Comparison of ENCODE assay signal across 12 mouse cellular contexts in genomic region chr17:74186197-74186596, GRCm38 (mm10).
DNase-seq lines count a peak whose midpoint lies in the region; ATAC-seq lines count a peak whose summit lies in the region.
"Had no signal": no experiment of that assay in that cellular context is flagged by ENCODE, and none has a peak within 500 bp of the region (broad histone marks: within the 10 kb centered on the region; RNA-seq: fewer than 3 reads in every experiment).

No protein-coding gene starts in this region.

- no peaks in the 10 kb centered on the region for H3K9me3 ChIP-seq in hindbrain, embryonic 14.5 days (ENCODE audit: control insufficient read depth, low read length)
- no peaks in the 10 kb centered on the region for H3K9me3 ChIP-seq in hindbrain, embryonic 11.5 days (ENCODE audit: control insufficient read depth, low read length)
- H3K9me3 ChIP-seq: neural tube, embryonic 13.5 days had no signal

- H3K4me2 ChIP-seq in hindbrain, embryonic 14.5 days (replicated peaks), result no peak overlapping the region
- no peak overlapping the region for H3K4me2 ChIP-seq in hindbrain, embryonic 11.5 days (replicated peaks; ENCODE audit: low read depth, low read length)
- H3K4me2 ChIP-seq: neural tube, embryonic 13.5 days had no signal

- no peaks in the 10 kb centered on the region for H3K36me3 ChIP-seq in hindbrain, embryonic 14.5 days (replicated peaks; ENCODE audit: control insufficient read depth, insufficient read depth)
- no peaks in the 10 kb centered on the region for H3K36me3 ChIP-seq in hindbrain, embryonic 11.5 days (ENCODE audit: control insufficient read depth, insufficient read depth, low read length)
- H3K36me3 ChIP-seq: neural tube, embryonic 13.5 days had no signal

- no peak overlapping the region for H3K4me3 ChIP-seq in hindbrain, embryonic 14.5 days (replicated peaks; ENCODE audit: low read length)
- H3K4me3 ChIP-seq in hindbrain, embryonic 11.5 days (ENCODE audit: low read depth, low read length), result no peak overlapping the region
- H3K4me3 ChIP-seq: neural tube, embryonic 13.5 days had no signal

- no peak; the same call in 1 of the 2 replicates for ATAC-seq in hindbrain, embryonic 14.5 days (ENCODE audit: low FRiP score)
- ATAC-seq in hindbrain, embryonic 11.5 days (ENCODE audit: low FRiP score), result no peak

- peak; percentile 47 for DNase-seq in hindbrain, embryonic 14.5 days (ENCODE audit: low spot score)
- no peak for DNase-seq in hindbrain, embryonic 11.5 days (ENCODE audit: low spot score)
- DNase-seq in right cerebral cortex, postnatal 4 days, result peak; percentile 4
- no peak for DNase-seq in right cerebral cortex, postnatal 25 days
- DNase-seq in kidney, postnatal 14 days, result peak; percentile 17
- DNase-seq in natural killer cell, adult 2 months (ENCODE audit: low spot score in 2 of 2), result peak; percentile 31 to 33
- no peak for DNase-seq in cerebellum, adult 11-12 months
- no peak for DNase-seq in left cerebral cortex, postnatal 10 days (ENCODE audit: extremely low spot score in 1 of 2, low spot score in 2 of 2)
- DNase-seq: adrenal gland, postnatal 36 days; thymus, postnatal 4 days had no signal

- no peaks in the 10 kb centered on the region for H3K27me3 ChIP-seq in hindbrain, embryonic 14.5 days (ENCODE audit: control insufficient read depth, insufficient read depth, low read length)
- no peaks in the 10 kb centered on the region for H3K27me3 ChIP-seq in hindbrain, embryonic 11.5 days (ENCODE audit: control insufficient read depth, insufficient read depth, low read length)
- H3K27me3 ChIP-seq: neural tube, embryonic 13.5 days had no signal

- no peak overlapping the region for H3K27ac ChIP-seq in hindbrain, embryonic 14.5 days
- no peak overlapping the region for H3K27ac ChIP-seq in hindbrain, embryonic 11.5 days (ENCODE audit: low read depth, low read length)
- H3K27ac ChIP-seq: liver, embryonic 14.5 days; neural tube, embryonic 13.5 days had no signal

- no peaks in the 10 kb centered on the region for H3K4me1 ChIP-seq in hindbrain, embryonic 14.5 days (replicated peaks; ENCODE audit: control insufficient read depth, insufficient read depth, low read length)
- H3K4me1 ChIP-seq in hindbrain, embryonic 11.5 days (replicated peaks; ENCODE audit: control insufficient read depth, insufficient read depth, low read length), result no peaks in the 10 kb centered on the region
- H3K4me1 ChIP-seq: neural tube, embryonic 13.5 days had no signal

- 65% methylated on average over 5 of the region's 5 CpGs for WGBS in hindbrain, embryonic 14.5 days
- WGBS in hindbrain, embryonic 11.5 days, result 86% methylated on average over 5 of the region's 5 CpGs

- H3K9ac ChIP-seq in hindbrain, embryonic 14.5 days, result no peak overlapping the region
- no peak overlapping the region for H3K9ac ChIP-seq in hindbrain, embryonic 11.5 days (ENCODE audit: low read depth, low read length)
- H3K9ac ChIP-seq: liver, embryonic 14.5 days; neural tube, embryonic 13.5 days had no signal

- intact Hi-C loops in left cerebral cortex, postnatal 10 days (cut with DNase I), result no loop called here

Comparison
In these comparisons a context has a peak if more than half of its experiments do, and no peak if none do; other contexts are left out.
1. DNase-seq: peak in hindbrain, embryonic 14.5 days (single experiment), right cerebral cortex, postnatal 4 days (single experiment), kidney, postnatal 14 days (single experiment) and natural killer cell, adult 2 months (2 of 2); none in hindbrain, embryonic 11.5 days (single experiment), right cerebral cortex, postnatal 25 days (single experiment), cerebellum, adult 11-12 months (single experiment) and left cerebral cortex, postnatal 10 days (0 of 2).